Mouse (Mus musculus) liver, embryonic 18 days (tissue): Measurements from ENCODE around the gene Slc6a4. TPM values are rescaled to one million over a fixed set of nuclear protein-coding genes. Genes with fewer than 3 reads are reported as not detected.

Experiments
- polyA plus RNA-seq: library from polyadenylated mRNA; depleted of rRNA; stranded (reverse); fragments of >200 nt; gene quantifications from 2 replicates; pipeline ENCODE4 v1.2.3, GENCODE M21; 2012; rRNA removed

The Slc6a4 gene
- 2.3 and 2.8 TPM in 2 replicates for polyA plus RNA-seq

DNA sequence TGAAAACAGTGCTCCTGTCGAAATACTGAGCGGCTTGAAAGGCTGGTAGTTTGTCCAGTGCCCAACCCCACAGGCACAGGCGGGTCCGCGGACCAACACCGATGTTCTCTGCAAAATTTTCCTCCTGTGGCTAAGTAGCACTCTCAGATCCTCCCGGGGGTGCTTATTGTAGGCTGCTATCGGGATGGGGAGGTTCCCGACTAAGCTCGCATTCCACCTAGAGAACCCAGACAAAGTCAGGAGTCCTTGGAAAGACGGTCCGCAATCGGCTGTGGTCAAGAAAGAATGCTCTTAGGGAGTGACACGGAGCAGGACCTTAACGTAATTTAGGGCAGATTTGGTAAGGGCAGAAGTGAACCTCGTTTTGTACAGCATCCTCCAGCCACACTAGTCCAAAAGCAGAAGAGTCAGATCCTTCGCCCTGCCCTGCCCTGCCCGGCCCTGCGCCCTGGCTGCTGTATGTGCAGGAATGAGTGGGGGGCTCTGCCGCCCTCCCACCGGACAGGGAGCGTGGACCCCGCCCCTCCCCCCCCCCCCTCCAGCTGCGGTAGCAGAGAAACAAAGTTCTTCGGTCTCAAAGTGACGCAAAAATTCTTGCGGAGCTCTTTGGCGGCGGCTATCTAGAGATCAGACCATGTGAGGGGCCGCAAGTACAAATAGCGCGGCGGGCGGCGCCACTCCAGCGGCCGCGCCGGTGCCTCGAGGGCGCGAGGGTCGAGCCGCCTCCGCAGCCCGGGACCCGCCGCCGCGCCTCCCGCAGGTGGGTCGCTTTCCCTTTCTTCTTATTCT lies at the start of gene Slc6a4:
TSS of gene Slc6a4 (plus strand) at position 688 of the 789 bp plus-strand sequence.

DNA sequence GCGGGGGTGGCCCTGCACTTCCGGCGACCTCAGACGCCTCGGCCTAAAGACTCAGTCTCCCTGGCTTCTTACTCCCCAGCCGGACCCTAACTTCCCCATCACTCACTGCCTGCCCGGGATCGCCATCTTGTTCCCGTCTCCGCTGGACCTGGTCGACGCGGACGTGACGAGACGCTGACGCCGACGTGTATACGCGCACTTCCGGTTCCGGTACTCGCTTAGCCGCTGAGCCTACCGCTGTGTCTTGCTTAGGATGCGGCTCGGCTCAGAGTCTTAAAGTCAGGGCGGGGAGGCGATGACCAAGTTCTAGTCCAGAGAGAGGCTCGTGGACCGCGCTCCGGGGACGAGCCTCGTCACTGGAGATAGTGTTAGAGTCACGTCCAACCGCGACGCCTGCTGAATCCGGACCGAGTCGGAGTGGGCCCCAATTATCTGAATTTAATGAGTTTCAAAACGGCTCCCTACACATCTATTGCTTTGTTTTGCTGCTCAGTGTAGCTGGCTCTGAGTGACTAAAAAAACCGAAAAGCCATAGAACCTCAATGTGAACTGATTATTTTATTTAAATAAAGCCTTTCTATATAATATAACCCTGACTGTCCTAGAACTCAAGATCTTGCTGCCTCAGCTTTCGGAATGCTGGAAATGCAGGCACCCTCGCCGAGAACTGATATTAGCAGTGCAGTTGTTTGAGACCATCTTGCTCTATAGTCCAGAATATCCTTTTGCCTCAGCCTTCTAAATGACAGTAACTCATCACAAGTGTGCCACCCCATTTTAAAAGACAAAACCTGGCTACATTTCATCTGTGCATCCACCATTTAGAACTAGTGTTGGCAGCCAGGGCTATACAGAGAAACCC lies 80.1 kb downstream of the Slc6a4 start, which contains the start of gene Nsrp1:
TSS of gene Nsrp1 (minus strand) at position 163 of the 862 bp plus-strand sequence.

Other genes starting within 250 kb of the Slc6a4 start
- gene Gosr1, start 235.0 kb upstream of the Slc6a4 start, polyA plus RNA-seq, result 8.6 and 9.7 TPM in 2 replicates
- gene Cpd, start 151.6 kb upstream of the Slc6a4 start, polyA plus RNA-seq, result 5.7 and 7.1 TPM in 2 replicates
- gene Tmigd1, start 96.4 kb upstream of the Slc6a4 start, polyA plus RNA-seq, result 0.02 and 0.06 TPM in 2 replicates
- 15.7 and 16.2 TPM in 2 replicates for gene Blmh, start 73.8 kb upstream of the Slc6a4 start, polyA plus RNA-seq
- gene Nsrp1, start 79.8 kb downstream of the Slc6a4 start, polyA plus RNA-seq, result 3.3 and 3.7 TPM in 2 replicates
- gene Efcab5, start 190.4 kb downstream of the Slc6a4 start, polyA plus RNA-seq, result 0.16 TPM in 2 replicates
- gene Ssh2, start 217.7 kb downstream of the Slc6a4 start, polyA plus RNA-seq, result 3.2 and 3.7 TPM in 2 replicates